Mouse (Mus musculus): ENCODE results near the gene Mycbp.

GRCm38 (mm10) chr4:123927961-123928360 lies 23.3 kb downstream of the Mycbp start:
- TF ChIP-seq EP300 (IDR thresholded peaks at IDR 0.05; ENCODE audit: low read depth) = no peak
- no peak for TF ChIP-seq CTCF (IDR thresholded peaks at IDR 0.05; ENCODE audit: low read depth)

Measured in liver, embryonic 14.5 days (tissue).